Mouse (Mus musculus) CH12.LX (cell line): ENCODE data around the gene Tm7sf3. TPM values are rescaled to one million over a fixed set of nuclear protein-coding genes. Genes with fewer than 3 reads are reported as not detected.
A peak's percentile ranks its signal among the peaks of the same experiment; 100 is the strongest.

Experiments used
- DNase-seq: peaks from one replicate; pipeline ENCODE4 v3.0.0-alpha.2; 2013; ENCODE audit errors: extremely low read depth
- H3K27ac ChIP-seq: 2 replicates; pipeline ENCODE4 v1.5.1; 2012; ENCODE audit warnings: low read depth, mild to moderate bottlenecking, control low read depth, moderate library complexity; ENCODE audit not compliant: insufficient read depth
- H3K27me3 ChIP-seq: replicated peaks from 2 replicates; pipeline ENCODE3; 2012; ENCODE audit warnings: inconsistent platforms
- H3K36me3 ChIP-seq, 2 experiments: replicated peaks in 1 of 2; 2 replicates each; pipeline versions ENCODE3 to v1.6.1; 2012; ENCODE audit warnings: inconsistent platforms in 1 of 2, low read length in 1 of 2, mild to moderate bottlenecking in 1 of 2, mixed read lengths in 1 of 2, moderate library complexity in 1 of 2; ENCODE audit not compliant: control insufficient read depth in 1 of 2, insufficient read depth in 1 of 2
- H3K4me1 ChIP-seq, 2 experiments: 2 replicates each; pipeline ENCODE4 v1.6.1; 2012; ENCODE audit warnings: inconsistent platforms in 1 of 2, moderate library complexity in 1 of 2; ENCODE audit not compliant: insufficient read depth in 2 of 2, control insufficient read depth in 1 of 2
- H3K4me2 ChIP-seq: 2 replicates; pipeline ENCODE4 v1.6.1; 2012; ENCODE audit warnings: low read depth, mild to moderate bottlenecking, control low read depth; ENCODE audit not compliant: poor library complexity, insufficient read depth, severe bottlenecking
- H3K4me3 ChIP-seq, 3 experiments: fragments of 150-350 bp in 1 of 3; sonication (generic) in 1 of 3; replicated peaks in 1 of 3; 2 replicates each; pipeline versions ENCODE3 to v1.5.1; 2011 to 2012; ENCODE audit warnings: low read depth in 2 of 3, low read length in 2 of 3, mild to moderate bottlenecking in 2 of 3, moderate library complexity in 2 of 3, control low read depth in 1 of 3, improper control_type of control experiment in 1 of 3, inconsistent platforms in 1 of 3, mixed read lengths in 1 of 3; ENCODE audit not compliant: poor library complexity in 1 of 3
- H3K79me2 ChIP-seq: replicated peaks from 2 replicates; pipeline ENCODE4 v1.6.1; 2012; ENCODE audit warnings: mild to moderate bottlenecking, moderate library complexity; ENCODE audit not compliant: control insufficient read depth, poor library complexity, insufficient read depth, severe bottlenecking; ENCODE audit errors: extremely low read depth
- H3K9ac ChIP-seq: 2 replicates; pipeline ENCODE4 v1.6.1; 2012; ENCODE audit warnings: low read depth, mild to moderate bottlenecking, control low read depth, moderate library complexity; ENCODE audit not compliant: insufficient read depth
- H3K9me3 ChIP-seq: replicated peaks from 2 replicates; pipeline ENCODE3; 2012; ENCODE audit warnings: low read length, inconsistent platforms, mixed read lengths
- BHLHE40 ChIP-seq: IDR thresholded peaks from 2 replicates; pipeline ENCODE4 v1.6.1; 2011; ENCODE audit warnings: mild to moderate bottlenecking, low read depth, low read length, improper control_type of control experiment
- E2F4 ChIP-seq: IDR thresholded peaks from 2 replicates; pipeline ENCODE4 v1.6.1; 2011; ENCODE audit warnings: low read depth, low read length, improper control_type of control experiment; ENCODE audit not compliant: insufficient replicate concordance
- ELF1 ChIP-seq: IDR thresholded peaks from 2 replicates; pipeline ENCODE4 v1.6.1; 2014; ENCODE audit warnings: low read depth, mild to moderate bottlenecking, inconsistent platforms, low read length, improper control_type of control experiment
- GABPA ChIP-seq: IDR thresholded peaks from 2 replicates; pipeline ENCODE4 v1.6.1; 2012; ENCODE audit warnings: low read depth, low read length, improper control_type of control experiment, inconsistent platforms; ENCODE audit not compliant: insufficient replicate concordance
- JUN ChIP-seq: IDR thresholded peaks from 2 replicates; pipeline ENCODE4 v1.6.1; 2011; ENCODE audit warnings: low read depth, mild to moderate bottlenecking, low read length, improper control_type of control experiment, moderate library complexity; ENCODE audit not compliant: insufficient read depth
- JUND ChIP-seq: conservative IDR thresholded peaks from 2 replicates; pipeline ENCODE4 v1.6.1; 2011; ENCODE audit warnings: low read depth, low read length, improper control_type of control experiment
- KAT2A ChIP-seq: IDR thresholded peaks from 2 replicates; pipeline ENCODE4 v1.6.1; 2012; ENCODE audit warnings: low read length, improper control_type of control experiment, inconsistent platforms; ENCODE audit not compliant: insufficient replicate concordance
- MAX ChIP-seq: IDR thresholded peaks from 2 replicates; pipeline ENCODE4 v1.6.1; 2011; ENCODE audit warnings: low read length, improper control_type of control experiment
- MAZ ChIP-seq: IDR thresholded peaks from 2 replicates; pipeline ENCODE4 v1.6.1; 2012; ENCODE audit warnings: low read depth, mild to moderate bottlenecking, inconsistent platforms, low read length, improper control_type of control experiment, moderate library complexity
- MEF2A ChIP-seq: IDR thresholded peaks from 2 replicates; pipeline ENCODE4 v1.6.1; 2014; ENCODE audit warnings: low read depth, mild to moderate bottlenecking, inconsistent platforms, low read length, improper control_type of control experiment, borderline replicate concordance
- MYC ChIP-seq: IDR thresholded peaks from 2 replicates; pipeline ENCODE4 v1.6.1; 2011; ENCODE audit warnings: low read depth, mild to moderate bottlenecking, improper control_type of control experiment, low read length
- NELFE ChIP-seq: IDR thresholded peaks from 2 replicates; pipeline ENCODE4 v1.6.1; 2011; ENCODE audit warnings: low read depth, low read length, improper control_type of control experiment
- NRF1 ChIP-seq: IDR thresholded peaks from 2 replicates; pipeline ENCODE4 v1.6.1; 2014; ENCODE audit warnings: low read depth, mild to moderate bottlenecking, inconsistent platforms, low read length, improper control_type of control experiment, moderate library complexity
- POLR2AphosphoS2 ChIP-seq: IDR thresholded peaks from 2 replicates; pipeline ENCODE4 v1.6.1; 2011; ENCODE audit warnings: low read depth, low read length, improper control_type of control experiment
- RAD21 ChIP-seq: IDR thresholded peaks from 2 replicates; pipeline ENCODE4 v1.6.1; 2011; ENCODE audit warnings: low read depth, mild to moderate bottlenecking, low read length, improper control_type of control experiment, moderate library complexity
- SIN3A ChIP-seq: IDR thresholded peaks from 2 replicates; pipeline ENCODE4 v1.6.1; 2012; ENCODE audit warnings: low read length, improper control_type of control experiment, inconsistent platforms
- SMC3 ChIP-seq: IDR thresholded peaks from 2 replicates; pipeline ENCODE4 v1.6.1; 2011; ENCODE audit warnings: low read depth, low read length, improper control_type of control experiment
- TBP ChIP-seq: conservative IDR thresholded peaks from 2 replicates; pipeline ENCODE4 v1.6.1; 2011; ENCODE audit warnings: low read depth, low read length, improper control_type of control experiment
- UBTF ChIP-seq: IDR thresholded peaks from 2 replicates; pipeline ENCODE4 v1.6.1; 2012; ENCODE audit warnings: low read depth, mild to moderate bottlenecking, inconsistent platforms, low read length, improper control_type of control experiment, moderate library complexity
- USF1 ChIP-seq: IDR thresholded peaks from 2 replicates; pipeline ENCODE4 v1.6.1; 2014; ENCODE audit warnings: low read depth, mild to moderate bottlenecking, inconsistent platforms, low read length, improper control_type of control experiment
- USF2 ChIP-seq: conservative IDR thresholded peaks from 2 replicates; pipeline ENCODE4 v1.6.1; 2011; ENCODE audit warnings: low read depth, low read length, improper control_type of control experiment
- ZKSCAN1 ChIP-seq: IDR thresholded peaks from 2 replicates; pipeline ENCODE4 v1.6.1; 2012; ENCODE audit warnings: low read depth, inconsistent platforms, low read length, improper control_type of control experiment, borderline replicate concordance
- ZMIZ1 ChIP-seq: IDR thresholded peaks from 2 replicates; pipeline ENCODE4 v1.6.1; 2012; ENCODE audit warnings: low read depth, mild to moderate bottlenecking, inconsistent platforms, low read length, improper control_type of control experiment
- ZNF384 ChIP-seq: IDR thresholded peaks from 2 replicates; pipeline ENCODE4 v1.6.1; 2012; ENCODE audit warnings: low read depth, low read length, improper control_type of control experiment, inconsistent platforms
- dilution Hi-C: fragments of 300-500 bp; cut with MboI; formaldehyde crosslinking; loops from 2 replicates; pipeline ENCODE4 v1.14.3; 2020; ENCODE audit warnings: low sequenced_read_pairs; ENCODE audit not compliant: extremely low pct_unique_long_range_greater_than_20kb, extremely low pct_ligation_motif_present
- in situ Hi-C: fragments of 300-500 bp; cut with MboI; formaldehyde crosslinking; loops from 3 replicates; pipeline ENCODE4 v1.14.3; 2019; ENCODE audit warnings: low sequenced_read_pairs, low pct_ligation_motif_present, low pct_unique_long_range_greater_than_20kb, mixed read lengths
- polyA plus RNA-seq: library from polyadenylated mRNA; unstranded; fragments of >175 nt; gene quantifications from 2 replicates; pipeline ENCODE4 v1.2.1, GENCODE M21; 2012; ENCODE audit warnings: low read depth; ENCODE audit not compliant: insufficient read length
- total RNA-seq, 2 experiments: library from RNA; depleted of rRNA; stranded (reverse); fragments of 300-350 nt in 1 of 2; fragments of >200 nt in 1 of 2; gene quantifications; 2 replicates each; pipeline ENCODE4 v1.2.3; 2012 to 2014

Tm7sf3 gene
- total and polyA plus RNA-seq, 3 experiments = 11.4 to 23.9 (median 13.4) TPM

- no peak for TF ChIP-seq NRF1
- no peak for TF ChIP-seq ZNF384
- TF ChIP-seq POLR2AphosphoS2 = no peak
- no peak for TF ChIP-seq USF1
- TF ChIP-seq NELFE = no peak
- no peak for TF ChIP-seq GABPA
- TF ChIP-seq TBP = no peak
- TF ChIP-seq SIN3A = no peak
- no peak for TF ChIP-seq ELF1
- TF ChIP-seq UBTF = no peak
- TF ChIP-seq USF2 = no peak
- TF ChIP-seq MEF2A = no peak
- TF ChIP-seq KAT2A = no peak
- TF ChIP-seq BHLHE40 = no peak
- no peak for TF ChIP-seq ZKSCAN1
- TF ChIP-seq ZMIZ1 = no peak
- TF ChIP-seq SMC3 = no peak
- no peak for TF ChIP-seq JUND
- no peak for TF ChIP-seq MAX
- TF ChIP-seq JUN = no peak
- Histone ChIP-seq H3K9ac (no peak overlapping the region), H3K9me3 (no peaks in the 10 kb centered on the region), H3K36me3 (no peaks in the 10 kb centered on the region), H3K79me2 (no peaks in the 10 kb centered on the region), H3K4me2 (no peak overlapping the region), H3K4me3 (no peak overlapping the region), H3K27me3 (no peaks in the 10 kb centered on the region), H3K4me1 (peaks cover 18 to 24% of the 10 kb centered on the region in 2 experiments), H3K27ac (no peak overlapping the region)
- DNase-seq = no peak
- dilution Hi-C loops = no loop called here
- in situ Hi-C loops = no loop called here
These were observed 6.1 kb downstream of the Tm7sf3 start for GRCm38 (mm10) chr6:146636482-146636881.

GRCm38 (mm10) chr6:146634759-146635606 is 7.6 kb downstream of the Tm7sf3 start:
- H3K27me3 ChIP-seq = no peaks in the 10 kb centered on the region
- H3K4me3 ChIP-seq = peak overlapping the region in 1 of 3 experiments; percentile 6
- no peak overlapping the region for H3K27ac ChIP-seq
- no peaks in the 10 kb centered on the region for H3K79me2 ChIP-seq
- peaks cover 13 to 15% of the 10 kb centered on the region in 2 experiments for H3K4me1 ChIP-seq
- H3K4me2 ChIP-seq = no peak overlapping the region
- TF ChIP-seq MYC (no peak), RAD21 (no peak), E2F4 (no peak), MAZ (no peak), NRF1 (no peak), ZMIZ1 (no peak), SMC3 (no peak), BHLHE40 (0 out of 2 replicates have a peak, but pooled peaks have one; percentile 5)
- in situ Hi-C loops (no loop called here), dilution Hi-C loops (no loop called here)
- no peak for DNase-seq
- no peaks in the 10 kb centered on the region for H3K36me3 ChIP-seq
- no peaks in the 10 kb centered on the region for H3K9me3 ChIP-seq
- no peak overlapping the region for H3K9ac ChIP-seq
